Mouse (Mus musculus) retina, postnatal 1 day (tissue): ENCODE results near the gene Chst11.

Experiments used
- DNase-seq: peaks from one replicate; pipeline ENCODE4 v3.0.0-alpha.2; 2012

Chst11 gene

DNA sequence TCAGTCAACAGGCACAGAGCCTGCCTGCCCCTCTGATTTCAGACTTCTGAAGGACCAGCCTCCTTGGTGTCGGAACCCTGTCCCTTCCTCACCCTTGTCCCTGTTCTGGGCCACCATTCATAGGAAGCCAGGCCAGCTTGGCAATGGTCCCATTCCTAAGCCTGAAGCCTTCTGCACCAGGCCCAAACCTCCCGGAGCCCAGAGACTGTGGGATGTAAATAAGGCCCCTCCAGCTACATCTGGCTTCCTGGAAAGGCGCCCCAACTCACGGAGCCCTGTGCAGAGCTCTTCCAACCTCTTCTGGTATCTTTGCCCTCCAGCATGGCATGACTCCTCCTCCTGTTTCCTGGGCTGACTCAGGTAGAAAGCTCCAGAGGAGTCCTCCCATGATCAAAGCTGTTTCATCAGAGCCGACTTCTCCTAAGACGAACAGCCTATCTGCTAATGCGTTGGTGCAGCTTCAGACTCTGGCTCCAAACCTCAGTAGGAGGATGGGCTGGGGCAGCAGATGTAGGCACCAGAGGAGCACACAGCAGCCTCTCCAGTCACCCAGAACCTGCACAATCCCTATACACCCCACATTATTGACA is 199.3 kb downstream of the Chst11 start:
- no peak for DNase-seq

DNA sequence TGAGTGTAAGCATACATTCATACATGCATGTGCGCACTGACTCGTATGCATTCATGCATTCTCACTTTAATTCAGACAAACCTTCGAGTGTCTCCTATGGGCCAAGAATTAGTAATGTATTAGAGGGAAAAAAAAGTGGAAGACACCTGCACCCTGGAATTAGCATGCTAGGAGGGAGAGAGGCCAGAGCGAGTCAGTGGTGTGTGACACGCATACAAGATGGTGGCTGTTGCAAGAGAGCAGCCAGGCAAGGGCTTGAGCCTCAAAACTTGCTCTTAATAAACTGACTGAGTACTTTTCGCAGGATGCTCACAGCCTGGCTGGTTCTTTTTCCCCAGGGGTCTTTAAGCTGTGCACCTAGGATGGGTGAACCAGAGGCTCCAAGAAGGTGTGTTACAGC is 199.8 kb downstream of the Chst11 start:
- DNase-seq, result no peak

DNA sequence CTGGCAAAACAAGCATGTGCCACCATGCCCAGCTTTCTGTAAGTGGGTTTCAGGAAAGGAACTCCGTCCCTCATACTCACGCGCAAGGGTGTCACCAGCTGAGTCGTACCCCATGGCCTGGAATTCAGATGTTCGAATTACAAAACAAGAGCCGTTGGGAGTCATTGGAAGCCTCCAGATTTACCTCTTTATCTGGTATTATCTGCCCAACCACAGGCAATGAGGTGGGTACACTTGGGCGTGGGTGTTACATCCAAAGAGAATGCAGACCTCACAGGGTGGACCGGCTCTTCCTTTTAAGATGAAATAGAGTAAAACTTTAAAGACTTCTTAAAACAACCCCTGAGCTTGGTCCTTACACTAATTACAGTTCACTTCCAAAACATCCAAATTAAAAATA is 200.9 kb downstream of the Chst11 start:
- no peak for DNase-seq

DNA sequence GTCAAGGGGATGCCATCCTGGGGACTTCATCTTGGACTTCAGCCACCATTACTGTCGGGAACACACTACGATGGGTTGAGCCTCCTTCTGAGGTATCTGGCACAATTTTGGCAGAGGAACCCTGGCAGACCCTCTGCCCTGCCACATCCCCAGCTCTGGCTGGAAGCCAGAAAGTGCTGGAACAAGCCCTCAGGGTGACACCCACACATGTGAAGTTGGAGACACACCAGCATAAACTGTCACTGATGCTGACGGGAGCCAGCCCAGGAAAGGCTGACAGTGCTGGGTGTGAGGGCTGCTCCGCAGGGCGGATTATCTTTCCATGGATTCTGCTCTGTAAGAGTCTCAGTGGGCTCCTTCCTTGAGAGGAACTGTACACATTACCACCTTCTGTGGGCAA is 201.7 kb downstream of the Chst11 start:
- DNase-seq, result no peak

DNA sequence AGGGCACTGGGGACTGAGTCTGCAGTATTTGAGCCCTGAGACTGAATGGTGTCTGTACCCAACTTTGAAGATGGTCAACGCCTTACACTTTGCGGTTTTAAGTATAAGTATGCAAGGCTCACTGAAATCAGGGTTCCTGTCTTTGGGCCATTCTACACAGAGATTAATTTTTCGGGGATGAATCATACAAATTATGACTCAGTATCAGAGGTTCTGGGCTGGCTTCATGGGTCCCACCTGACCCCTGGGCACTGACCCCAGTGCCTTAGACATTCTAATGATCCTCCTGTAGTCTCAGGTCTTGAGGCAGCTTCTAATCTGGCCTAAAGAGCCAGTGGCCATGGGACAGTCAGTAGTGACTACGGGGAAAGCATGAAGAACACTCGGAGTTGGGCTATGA is 203.8 kb downstream of the Chst11 start:
- DNase-seq, result no peak

DNA sequence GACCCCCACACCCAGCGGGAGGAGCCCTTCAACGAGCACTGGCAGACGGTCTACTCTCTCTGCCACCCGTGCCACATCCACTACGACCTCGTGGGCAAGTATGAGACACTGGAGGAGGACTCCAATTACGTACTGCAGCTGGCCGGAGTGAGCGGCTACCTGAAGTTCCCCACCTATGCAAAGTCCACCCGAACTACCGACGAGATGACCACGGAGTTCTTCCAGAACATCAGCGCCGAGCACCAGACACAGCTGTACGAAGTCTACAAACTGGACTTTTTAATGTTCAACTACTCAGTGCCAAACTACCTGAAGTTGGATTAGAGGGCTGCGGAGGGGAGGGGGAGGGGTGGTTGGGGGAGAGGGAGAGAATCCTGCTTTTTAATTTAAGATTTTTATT is 206.2 kb downstream of the Chst11 start:
- DNase-seq, result no peak

DNA sequence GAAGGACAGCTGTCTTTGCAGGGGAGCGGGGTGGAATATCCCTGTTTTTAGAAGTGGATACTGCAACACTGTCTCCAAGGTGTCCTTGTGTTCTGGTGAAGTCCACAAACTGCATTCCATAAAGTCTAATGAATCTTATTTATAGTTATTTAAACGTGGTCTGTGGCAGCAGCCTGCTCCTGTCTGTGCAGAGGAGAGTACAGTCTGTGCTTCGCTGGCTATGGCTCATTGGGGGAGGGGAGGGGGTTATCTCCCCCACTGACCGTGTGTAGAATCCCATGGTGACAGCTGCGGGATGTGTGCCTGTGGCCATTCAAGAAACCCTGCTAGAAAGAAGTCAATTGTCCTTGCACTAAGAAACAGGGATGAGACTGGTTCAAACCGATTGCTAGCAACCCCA is 206.7 kb downstream of the Chst11 start:
- peak; percentile 36 for DNase-seq

DNA sequence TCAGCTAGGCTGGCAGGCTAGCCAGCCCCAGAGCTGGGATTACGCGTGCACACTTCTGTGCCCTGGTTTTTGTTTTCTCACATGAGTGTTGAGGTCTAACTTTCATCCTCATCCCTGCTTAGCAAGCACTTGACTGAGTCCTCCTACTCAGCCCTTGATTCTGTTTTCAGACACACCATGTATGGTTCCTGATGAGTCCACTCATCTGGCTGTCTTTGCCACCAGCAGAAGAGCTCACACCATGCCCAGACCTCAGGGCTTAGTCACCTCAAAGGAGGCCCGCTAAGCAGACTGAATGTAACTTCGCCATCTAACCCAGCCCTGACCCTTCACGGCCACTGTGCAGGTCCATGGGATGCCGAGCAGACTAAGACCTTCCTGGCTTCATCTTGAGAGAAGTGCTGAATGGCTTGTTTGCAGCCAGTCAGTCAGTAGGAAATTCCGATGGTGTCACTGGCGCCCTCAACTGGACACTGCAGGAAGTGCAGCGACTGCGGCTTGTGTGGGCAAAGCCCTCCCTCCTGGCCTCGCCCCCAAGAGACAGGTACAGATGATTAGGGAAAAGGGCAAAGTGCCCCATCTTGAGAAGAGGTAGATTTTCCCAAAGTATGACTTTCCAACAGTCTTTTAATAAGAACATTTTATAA is 212.5 kb downstream of the Chst11 start:
- peak; percentile 74 for DNase-seq

DNA sequence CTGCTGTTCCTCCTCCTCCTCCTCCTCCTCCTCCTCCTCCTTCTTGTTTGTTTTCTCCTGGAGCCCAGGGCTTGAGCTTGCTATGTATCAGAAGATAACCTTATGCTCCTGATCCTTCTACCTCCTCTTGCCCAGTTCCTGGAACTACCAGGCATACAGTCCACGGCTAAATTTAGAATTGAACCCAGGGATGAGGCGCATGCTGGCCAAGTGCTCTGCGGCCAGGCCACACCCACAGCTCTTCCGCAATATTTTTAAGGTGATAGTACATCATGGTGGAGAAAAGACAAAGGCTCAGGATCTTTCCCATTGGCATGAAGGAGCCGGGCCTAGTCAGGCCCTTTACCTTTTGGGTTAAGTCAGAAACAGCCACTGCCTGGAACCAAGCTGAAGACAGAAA is 213.4 kb downstream of the Chst11 start:
- DNase-seq, result no peak

DNA sequence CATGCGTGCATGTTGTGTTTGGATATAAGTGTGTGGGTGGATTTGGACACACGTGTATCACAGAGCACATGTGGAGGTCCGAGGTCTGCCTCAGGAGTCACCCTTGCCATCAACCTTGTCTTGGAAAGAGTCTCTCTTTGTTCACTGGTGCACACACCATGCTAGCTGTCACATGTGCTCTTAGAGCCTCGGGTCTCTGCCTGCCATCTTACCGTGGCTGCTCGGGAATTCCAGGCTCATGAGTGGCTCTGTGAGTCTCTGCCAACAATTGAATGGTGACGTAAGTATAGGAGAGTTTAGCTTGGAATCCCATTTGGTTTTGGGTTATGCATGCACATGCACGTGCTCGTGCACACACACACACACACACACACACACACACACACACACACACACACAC is 214.0 kb downstream of the Chst11 start:
- no peak for DNase-seq

DNA sequence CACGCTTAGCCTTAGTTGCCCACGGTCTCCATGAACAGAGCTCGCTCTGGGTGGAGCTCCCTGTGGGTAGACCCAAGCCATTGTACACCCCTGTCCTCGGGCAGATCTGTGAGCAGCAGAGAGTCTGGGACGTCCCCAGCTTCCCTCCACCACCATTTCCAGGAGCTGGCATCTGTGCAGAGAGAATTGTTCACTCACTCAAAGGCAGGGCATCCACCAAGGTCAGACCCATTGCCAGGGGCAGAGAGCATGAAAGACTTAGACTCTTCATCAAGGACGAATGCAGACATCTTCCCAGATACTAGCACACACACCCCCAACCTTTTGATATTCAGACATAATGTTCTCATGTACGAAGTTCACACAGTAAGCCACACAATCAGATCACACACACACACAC is 216.2 kb downstream of the Chst11 start:
- no peak for DNase-seq

DNA sequence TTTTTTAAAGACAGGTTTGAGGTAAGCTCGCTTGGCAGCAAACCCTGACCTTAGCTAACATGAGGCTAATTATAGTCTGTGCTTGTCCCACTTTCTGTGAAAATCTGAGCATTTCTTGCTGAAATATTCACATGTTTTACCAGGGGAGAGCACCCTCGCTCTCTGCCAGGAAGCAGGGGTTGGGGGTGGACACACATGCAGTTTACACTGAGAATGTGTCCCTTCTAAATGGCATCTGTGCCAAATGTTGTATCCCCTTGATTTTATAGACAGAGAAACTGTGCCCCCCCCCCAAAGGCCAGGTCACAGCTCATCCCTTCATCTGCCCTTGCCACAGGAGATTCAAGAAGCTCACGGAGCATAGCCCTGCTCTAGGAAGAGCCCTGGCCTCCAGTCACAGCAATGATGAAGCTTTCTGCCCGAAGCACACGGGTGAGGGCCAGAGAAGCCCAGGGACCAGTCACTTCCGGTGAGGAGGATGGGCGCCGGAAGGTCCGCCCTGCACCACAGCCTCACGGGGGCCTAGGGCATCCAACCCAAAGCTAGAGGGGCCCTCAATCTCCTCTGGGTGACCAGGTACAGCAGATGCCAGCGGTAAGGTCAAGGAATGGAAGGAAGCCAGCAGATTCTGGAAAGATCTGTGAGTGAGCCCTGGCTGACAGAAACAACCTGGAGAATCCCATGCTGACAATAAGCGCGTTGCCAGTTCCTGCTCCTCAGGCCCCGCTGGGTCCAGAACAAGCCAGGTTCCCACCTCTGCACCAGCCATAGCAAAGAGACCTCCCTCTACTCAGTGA is 217.8 kb downstream of the Chst11 start:
- no peak for DNase-seq

DNA sequence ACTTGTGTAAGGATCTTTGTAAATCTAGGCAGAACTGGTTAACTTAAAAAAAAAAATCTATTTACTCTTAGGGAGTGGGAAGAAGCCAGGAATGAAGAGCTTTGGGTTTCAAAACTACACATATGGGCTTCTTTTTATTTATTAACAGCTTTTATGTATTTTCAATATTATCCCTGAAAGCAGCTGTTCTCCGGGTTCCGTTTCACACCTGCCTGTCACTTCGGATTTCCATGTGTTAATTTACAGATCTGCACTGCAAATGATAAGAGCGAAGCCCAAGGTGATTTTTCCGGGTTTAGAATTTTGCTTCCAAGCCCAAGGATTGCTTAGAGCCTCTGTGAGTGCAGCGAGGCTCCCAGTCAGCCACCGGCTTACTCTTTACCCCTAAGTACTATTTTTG is 223.1 kb downstream of the Chst11 start:
- DNase-seq, result no peak

DNA sequence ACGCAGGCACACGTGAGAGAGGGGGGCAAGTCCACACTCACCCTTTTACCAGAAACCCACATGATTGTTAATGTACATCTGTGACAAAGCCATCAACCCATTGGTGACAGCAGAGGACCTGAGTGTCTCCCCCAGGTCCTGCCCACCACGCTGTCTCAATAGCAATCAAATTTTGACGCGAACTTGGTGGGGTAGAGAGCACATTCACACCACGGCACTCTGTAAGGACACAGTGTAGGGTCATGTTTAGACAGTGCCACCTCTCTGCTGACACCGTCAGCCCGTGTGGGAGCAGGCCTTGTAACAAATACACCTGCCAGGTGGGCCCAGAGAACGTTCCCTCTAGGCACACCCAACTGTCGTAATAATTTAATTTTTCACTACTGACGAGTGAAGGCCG is 224.1 kb downstream of the Chst11 start:
- no peak for DNase-seq

DNA sequence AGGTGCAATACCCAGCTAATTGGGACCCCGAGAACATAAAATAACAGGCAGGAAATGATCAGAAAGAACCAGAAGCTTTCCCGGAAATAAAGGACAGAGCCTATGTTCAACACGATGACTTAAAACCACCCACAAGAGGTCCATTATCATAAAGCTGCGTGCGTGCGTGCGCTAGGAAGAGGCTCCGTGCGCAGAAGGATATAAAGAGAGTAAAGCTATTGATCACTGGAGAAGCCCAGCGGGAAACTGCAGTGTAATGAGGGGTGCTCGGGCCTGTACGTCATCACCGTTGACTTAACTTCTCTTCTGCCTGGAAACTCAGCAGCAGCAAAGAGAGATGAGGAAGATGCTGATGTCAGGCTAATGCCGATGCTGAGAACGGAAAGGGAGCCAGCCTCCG is 224.8 kb downstream of the Chst11 start:
- peak; percentile 24 for DNase-seq

DNA sequence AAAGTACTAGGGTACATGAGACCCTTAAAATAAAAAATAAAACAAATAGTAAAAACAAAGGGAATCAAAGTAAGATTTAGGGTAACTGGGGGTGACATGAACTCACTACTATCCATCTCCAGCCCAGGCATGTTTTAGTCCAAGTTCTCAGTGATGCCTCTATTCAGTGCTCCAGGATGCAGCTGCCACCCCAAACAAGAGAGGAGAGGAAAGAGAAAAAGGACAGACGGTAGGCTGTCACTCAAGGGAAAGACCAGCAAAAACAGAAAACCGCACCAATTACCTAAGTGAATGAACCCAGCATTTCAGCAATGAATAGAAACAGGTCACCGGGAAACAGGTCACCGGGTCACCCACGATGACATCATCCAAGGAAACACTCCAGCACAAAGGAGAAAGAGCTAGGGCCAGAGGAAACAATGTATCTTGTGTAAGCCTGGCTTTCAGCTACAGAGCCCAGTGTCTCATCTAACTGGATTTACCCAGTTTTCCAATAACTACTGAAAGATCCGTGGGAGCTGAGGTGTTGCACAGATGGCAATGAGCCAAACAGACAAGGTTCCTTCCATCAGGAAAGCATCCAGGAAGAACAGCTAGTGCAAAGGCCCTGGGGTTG is 225.8 kb downstream of the Chst11 start:
- peak; percentile 95 for DNase-seq

DNA sequence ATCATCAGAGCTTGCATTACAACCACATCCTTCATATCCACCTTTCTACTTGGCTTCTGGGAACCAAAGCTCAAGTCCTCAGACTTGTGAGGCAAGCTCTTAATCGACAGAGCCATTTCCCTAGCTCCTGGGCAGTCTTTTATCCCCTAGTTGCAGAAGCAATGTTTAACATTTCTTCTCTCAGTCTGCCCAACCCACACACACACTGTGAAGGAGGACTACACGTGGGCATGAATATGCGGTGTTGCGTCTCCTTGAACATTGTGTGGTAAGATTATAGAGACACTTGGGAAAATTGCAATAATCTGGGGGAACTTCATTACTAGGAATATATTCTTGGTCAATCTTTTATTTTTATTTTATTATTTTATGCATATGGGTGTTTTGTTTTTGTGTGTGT is 227.3 kb downstream of the Chst11 start:
- no peak for DNase-seq

DNA sequence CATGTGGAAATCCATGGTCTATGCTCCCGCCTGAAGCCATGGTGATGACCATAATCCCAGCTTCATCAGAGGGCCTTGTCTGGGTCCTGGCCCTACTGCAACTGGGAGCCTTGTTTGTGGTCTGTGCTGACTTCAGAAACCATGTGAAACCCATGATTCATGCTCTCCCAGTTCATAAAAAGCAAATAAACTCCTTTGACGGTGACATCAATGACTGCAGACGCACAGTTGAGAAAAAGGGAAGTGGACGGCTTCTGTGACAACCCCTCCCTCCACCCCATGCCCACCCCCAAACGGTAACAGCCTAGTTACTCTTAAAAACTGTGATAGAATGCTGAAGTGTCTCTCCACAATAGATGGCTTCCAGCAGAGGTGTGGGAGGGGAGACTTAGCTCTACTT is 230.3 kb downstream of the Chst11 start:
- DNase-seq, result no peak

DNA sequence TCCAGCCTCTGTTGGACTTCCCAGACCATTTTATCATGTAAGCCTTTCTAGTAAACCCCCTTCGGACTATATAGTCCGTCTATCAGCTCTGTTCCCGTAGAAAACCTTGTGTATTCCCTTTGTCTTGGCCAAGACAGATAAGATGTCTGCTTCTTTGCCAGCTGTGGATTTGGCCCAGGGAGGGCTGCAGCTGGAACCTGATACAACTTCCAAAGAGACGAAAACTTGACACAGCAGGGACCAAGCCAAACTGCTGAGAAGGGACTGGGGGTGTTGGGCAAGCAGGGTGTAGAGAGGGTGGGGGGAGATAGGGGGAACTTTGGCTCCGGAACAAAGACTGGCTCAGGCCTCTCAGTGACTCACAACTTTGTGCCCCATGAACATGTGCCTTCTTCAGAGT is 232.0 kb downstream of the Chst11 start:
- DNase-seq, result no peak

DNA sequence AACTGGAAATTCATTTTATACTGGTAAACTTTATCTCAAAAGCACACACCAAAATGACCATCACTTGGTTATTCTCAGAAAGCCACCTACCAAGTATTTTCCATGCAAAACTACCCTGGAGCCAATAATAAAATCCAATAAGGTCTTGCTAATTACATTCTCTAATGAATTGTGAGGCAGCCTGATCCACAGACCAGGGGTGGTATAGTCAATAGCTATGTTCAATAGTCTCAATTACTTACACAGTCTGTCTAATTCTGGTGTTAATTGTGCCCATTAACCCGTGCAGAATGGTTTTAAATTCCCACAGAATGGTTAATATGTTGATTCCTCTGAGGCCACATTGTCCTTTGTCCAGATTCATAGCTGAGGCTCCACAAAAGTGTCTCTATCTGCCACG is 233.5 kb downstream of the Chst11 start:
- no peak for DNase-seq

DNA sequence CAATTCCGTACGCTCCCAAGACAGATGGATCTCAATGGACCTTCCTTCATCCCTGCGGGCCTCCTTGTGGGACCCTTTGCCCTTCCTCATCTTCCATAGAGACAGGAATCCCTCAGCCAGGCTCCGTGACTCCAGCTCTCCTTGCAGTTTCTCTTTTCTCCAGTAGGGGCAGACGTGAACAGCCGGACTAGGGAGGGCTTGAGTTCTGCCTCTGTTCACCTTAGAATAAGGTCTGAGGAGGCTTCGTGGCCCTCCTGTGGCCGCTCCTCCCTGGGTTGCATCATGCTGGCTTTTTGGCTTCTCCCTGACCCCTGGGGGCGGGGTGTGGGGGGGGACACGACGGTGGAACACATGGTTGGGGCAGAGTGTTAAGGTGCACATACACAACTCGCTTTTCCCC is 234.4 kb downstream of the Chst11 start:
- peak; percentile 85 for DNase-seq

DNA sequence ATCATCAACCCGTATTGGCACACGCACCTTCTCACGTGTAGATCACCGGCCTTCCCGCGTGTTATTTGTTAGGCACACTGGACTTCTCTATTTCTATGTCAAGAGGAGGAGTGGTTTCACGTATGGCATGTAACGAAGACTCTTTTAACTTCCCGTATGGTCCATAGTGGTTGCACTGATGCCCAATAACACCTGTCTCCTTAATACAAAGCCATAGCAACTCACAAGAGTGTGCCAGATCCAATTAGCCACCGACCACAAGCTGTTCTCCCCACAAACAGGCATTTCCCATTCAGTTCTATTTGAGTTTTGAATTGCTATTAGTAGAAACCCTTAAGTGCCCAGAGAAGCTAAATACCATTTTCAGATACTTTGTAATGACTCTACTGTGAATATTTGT is 234.9 kb downstream of the Chst11 start:
- no peak for DNase-seq

DNA sequence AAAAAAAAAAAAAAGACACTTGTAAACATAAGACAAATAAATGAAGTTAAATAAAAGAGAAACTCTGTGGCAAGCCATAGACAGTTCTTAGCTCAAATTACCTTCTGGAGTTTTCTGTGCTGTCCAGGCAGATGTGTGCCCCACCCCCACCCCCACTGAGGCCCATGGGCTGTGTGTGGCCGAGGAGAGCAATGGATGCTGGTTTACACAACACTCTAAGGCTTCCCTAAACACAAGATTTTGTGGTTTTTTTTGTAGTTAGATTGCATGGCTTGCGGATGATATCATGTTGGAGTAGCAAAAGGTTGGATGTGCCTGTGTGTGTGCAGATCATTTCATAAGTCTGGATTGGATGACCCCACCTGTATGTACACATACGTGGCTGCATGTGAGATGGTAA is 235.5 kb downstream of the Chst11 start:
- DNase-seq, result no peak

DNA sequence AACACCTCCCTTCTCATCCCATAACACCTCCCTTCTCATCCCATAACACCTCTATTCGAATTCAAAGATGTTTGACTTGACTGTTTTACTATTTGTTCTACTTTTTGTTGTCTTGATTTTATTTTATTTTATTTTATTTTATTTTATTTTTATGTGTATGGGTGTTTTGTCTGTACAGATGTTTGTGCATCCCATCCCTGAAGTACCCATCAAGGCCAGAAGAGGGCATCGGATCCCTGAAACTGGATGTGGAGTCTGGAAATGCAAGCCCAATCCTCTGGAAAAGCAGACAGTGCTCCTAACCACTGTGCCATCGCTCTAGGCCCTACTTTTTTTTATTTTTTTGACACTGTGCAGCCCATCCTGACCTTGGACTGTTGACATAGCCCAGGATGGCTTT is 239.7 kb downstream of the Chst11 start:
- DNase-seq, result peak; percentile 67
